Mouse (Mus musculus): Measurements from ENCODE around the gene Tgm1.

DNA sequence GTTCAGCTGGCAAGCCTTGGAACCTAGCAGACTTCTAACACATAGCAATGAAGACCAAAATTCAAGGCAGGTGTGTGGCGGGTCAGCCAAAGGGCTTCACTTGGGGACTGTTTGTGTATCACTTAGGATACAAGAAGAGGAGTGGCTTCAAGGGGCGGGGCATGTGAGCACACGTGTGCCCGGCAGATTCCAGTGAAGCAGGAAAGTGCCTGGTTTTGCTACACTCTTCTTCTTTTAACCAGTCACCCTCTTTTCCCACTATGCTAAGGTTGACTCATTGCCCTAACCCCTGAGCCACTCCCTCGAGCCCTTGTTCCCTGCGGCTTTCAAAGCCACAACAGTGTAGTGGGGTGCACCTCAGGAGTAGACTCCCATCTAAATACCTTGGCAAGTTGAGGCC, 1.2 kb upstream of the Tgm1 start:
- TF ChIP-seq ZC3H11A (IDR thresholded peaks at IDR 0.05; ENCODE audit: borderline replicate concordance, low read depth, low read length) (no peak), MAFK (IDR thresholded peaks at IDR 0.05; ENCODE audit: insufficient read depth, low read depth, low read length) (no peak), ZNF384 (IDR thresholded peaks at IDR 0.05; ENCODE audit: low read depth, low read length) (no peak), HCFC1 (IDR thresholded peaks at IDR 0.05; ENCODE audit: borderline replicate concordance, insufficient read depth, low read length) (no peak), CHD2 (IDR thresholded peaks at IDR 0.05; ENCODE audit: low read depth, low read length) (no peak)
